Mouse (Mus musculus): ENCODE data around the gene Lmbr1l.

- TF ChIP-seq EP300 (IDR thresholded peaks at IDR 0.05; ENCODE audit: low read depth): no peak
- TF ChIP-seq CTCF (IDR thresholded peaks at IDR 0.05; ENCODE audit: low read depth): no peak
Observed at GRCm38 (mm10) chr15:98948857-98949606, 31.0 kb upstream of the Lmbr1l start.
